Mouse (Mus musculus) cerebellum, postnatal 14 days (tissue): ENCODE results near the gene Cftr.

ENCODE experiments used
- DNase-seq, 2 experiments: peaks; one replicate each; pipeline ENCODE4 v3.0.0; 2021; ENCODE audit warnings: mixed read lengths in 2 of 2

The Cftr gene

DNA sequence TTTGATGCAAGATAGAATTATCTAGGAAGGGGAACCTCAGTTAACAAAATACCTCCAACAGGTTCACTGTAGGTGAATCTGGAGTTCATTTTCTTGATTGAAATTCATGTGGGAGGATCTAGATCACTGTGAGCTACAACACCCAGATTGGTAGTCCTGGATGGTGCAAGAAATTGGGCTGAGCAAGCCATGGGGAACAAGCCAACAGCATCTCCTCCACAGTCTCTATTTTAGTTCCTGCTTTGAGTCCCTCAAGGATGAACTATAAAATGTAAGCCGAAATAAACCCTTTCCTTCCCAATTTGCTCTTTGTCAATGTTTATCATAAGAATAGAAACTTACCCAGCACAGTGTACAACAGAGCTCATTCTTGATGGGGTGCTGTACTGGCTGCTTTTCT, 152.5 kb downstream of the Cftr start:
- no peak for DNase-seq

DNA sequence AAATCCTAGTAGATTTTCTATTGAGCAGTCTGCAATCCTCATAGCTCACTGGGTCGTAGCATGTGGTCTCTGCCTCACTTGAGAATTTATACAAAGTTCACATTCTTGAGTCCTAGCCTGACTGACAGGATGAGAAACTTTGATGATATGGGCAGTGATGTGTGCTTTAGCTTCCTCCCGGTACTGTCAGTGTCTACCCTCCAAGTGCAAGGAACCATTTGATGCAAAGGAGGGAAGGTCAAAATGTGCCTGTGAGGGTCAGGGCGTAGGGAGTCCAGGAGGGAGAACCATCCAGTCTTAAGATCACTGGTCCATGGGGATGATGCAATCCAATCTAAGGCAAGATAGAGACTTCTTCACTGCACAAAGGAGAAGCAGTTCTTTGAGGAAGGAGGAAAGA, 164.9 kb downstream of the Cftr start:
- no peak for DNase-seq

DNA sequence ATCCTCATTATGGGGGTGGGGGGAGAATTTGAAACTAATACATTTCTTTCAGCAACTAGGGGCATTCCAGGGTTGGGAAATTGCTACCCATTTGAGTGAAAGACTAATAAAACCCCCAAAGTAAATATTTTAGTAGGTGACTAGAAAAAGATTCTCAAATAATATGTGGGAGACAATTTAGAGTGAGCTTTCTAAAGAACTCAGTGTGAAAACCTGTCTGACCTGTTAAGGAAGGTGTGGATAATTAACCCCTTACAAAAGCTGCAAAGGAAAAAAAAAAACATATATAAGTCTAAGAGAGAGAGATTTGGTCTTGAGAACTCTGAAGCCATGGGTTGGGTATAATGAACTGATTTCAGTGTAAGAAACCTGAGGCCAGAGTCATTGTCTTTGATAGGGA, 167.8 kb downstream of the Cftr start:
- DNase-seq = no peak

DNA sequence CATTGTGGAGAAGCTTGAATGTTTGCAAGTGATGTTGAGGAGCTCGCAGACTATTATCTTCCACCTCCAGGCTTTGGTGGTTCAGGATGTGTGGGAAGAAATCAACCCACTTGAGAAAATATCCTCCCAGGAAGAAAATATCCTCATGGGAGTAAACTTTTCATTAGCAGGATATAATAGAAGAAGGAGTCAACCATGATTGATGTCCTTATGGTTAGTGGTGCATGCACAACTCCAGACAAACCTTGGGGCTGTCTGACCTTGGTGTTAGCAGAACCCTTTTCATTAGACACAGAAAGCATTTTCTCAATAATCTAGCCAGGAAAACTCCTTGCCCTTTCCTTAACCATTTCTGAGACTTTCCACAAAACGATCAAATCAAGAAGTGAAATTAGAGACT, 173.8 kb downstream of the Cftr start:
- no peak for DNase-seq

DNA sequence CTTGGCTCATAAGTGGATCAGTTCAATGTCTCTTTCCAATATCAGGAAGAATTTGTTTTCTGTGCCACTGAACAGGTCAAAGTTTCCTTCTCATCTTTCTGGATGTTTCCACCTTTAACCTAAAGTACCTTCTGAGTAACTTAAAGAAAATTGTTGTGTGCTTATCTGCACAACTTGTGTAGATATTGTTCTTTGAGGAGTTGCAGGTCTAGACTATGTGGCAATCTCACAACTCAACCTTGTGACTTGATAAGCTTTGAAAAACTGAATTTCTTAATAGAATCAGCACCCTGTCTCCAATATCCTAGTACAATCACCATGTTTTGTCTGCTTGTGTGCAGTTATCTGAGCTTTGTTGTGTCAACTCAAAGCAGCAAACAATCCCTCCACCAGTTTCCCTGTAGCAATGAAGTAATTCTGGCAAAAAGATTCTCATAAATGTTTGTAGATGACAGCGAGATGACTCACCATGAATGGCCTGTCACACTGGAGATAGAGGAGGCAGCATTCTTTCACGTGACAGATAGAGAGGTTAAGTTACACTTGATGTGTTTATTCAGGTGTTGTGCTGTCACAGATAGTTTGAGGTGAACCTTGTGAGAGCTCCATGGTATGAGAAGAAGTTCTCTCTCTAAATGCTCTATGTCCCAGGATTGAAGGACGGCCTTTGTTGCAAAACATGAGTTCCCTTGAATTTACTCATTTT, 178.8 kb downstream of the Cftr start:
- DNase-seq = no peak

DNA sequence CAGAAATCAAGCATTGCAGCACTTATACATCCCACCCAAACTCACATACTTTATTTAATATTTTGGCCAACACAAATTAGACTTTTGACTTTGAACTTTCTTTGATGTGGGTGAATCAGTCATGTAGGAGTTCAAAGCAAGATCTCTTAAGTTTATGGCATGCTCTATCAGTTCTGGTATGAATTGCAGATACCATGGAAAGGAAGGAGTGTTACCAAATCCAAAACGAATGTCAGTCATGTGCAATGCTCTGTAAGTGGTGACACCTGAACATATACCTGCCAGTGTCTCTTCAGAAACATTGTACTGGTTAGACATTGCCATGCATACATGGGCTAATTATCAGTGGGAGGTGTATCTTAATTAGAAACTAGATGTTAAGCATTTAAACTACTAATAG, 189.7 kb downstream of the Cftr start:
- no peak for DNase-seq

DNA sequence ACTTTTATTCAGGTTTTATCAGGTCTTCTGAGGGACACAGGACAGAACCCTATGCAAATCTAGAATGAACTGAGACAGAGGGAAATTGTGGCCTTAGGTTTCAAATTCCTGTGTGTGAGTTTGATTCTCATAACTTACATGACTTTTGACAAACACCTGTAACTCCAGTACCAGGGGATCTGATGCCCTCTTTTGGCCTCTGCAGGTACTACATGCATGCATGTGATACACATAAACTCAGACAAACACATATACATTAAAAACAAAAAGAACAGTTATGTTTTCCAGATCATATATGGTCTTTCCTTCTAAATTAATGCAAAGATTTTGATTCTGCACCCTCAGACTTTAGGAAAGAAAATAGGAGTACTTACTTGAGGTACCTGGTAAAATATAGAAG, 190.5 kb downstream of the Cftr start:
- no peak for DNase-seq

DNA sequence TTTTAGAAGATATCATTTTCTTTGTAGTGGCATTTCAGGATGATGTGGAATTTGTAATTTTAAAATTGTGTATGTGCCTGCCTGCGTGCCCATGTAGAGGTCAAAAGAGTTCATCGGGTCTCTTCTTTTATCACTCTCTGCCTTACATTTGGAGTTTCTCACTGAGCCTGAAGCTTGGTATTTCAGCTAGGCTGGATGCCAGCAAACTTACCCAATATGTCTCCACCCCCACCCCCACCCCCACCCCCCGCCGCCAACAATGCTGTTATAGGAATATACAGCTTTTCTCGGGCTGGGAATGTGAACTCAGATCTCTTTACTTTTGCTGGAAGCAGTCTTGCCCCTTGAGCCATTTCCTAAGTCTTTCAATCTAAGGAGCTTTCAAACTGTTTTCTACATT, 191.7 kb downstream of the Cftr start:
- no peak for DNase-seq

DNA sequence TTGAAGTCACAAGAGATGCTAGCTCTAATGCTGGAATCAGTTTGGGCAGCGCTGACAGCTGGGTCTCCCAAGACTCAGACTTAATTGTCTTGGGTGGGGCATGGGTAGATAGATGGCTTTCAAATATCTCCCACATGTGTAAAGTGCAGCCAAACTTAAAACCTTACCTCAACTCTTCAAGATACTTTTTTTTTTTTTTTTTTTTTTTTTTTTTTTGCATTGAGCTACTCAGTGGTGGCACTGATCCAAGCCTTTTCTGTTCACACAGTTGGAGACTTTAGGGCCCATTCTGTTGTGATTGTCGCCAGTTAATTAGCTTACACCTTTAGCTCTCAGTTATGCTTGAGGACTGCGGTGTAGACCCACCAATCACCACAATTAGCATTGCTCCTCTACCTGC, 198.6 kb downstream of the Cftr start:
- peak; percentile 3 to 5 for DNase-seq

DNA sequence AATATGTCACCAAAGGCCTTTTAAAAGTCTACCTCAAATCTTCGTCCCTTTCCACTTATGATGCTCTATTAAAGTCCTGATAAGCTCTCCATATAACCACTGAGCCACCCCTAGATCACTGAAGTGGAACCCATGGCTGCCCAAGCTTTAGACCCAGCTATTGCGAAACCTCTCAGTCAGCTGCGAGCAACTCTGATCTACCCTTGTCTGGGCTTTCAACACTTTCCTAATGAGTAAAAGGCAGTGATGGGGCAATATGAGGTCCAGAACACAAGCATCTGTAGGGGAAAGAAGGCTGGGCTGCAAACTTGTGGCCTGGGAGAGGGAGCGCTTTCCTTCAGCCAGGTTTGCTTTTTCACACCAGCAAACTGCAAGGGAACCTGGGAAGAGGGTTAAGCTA, 199.2 kb downstream of the Cftr start:
- no peak for DNase-seq
